Mouse (Mus musculus) midbrain, embryonic 14.5 days (tissue): Measurements from ENCODE around the gene H2-Eb2. TPM values are rescaled to one million over a fixed set of nuclear protein-coding genes. Genes with fewer than 3 reads are reported as not detected.

ENCODE experiments used
- ATAC-seq: fragments of 200-750 bp; cut with Nextera tagmentation; 2 replicates; pipeline ENCODE4 v1.8.0; 2017; ENCODE audit warnings: moderate number of reproducible peaks, moderate library complexity; ENCODE audit not compliant: low FRiP score, low TSS enrichment
- DNase-seq: peaks from one replicate; pipeline ENCODE4 v3.0.0-alpha.2; 2015
- H3K27ac ChIP-seq: fragments of 300-500 bp; sonication (generic); replicated peaks from 2 replicates; pipeline ENCODE4 v1.5.1; 2014; ENCODE audit warnings: mild to moderate bottlenecking, low read depth, low read length, moderate library complexity
- H3K27me3 ChIP-seq: fragments of 300-500 bp; sonication (generic); 2 replicates; pipeline ENCODE4 v1.6.1; 2014; ENCODE audit warnings: low read length, control low read depth, mixed read lengths; ENCODE audit not compliant: control insufficient read depth, insufficient read depth
- H3K36me3 ChIP-seq: fragments of 300-500 bp; sonication (generic); 2 replicates; pipeline ENCODE4 v1.6.1; 2014; ENCODE audit warnings: low read length, control low read depth; ENCODE audit not compliant: control insufficient read depth, insufficient read depth
- H3K4me1 ChIP-seq: fragments of 300-500 bp; sonication (generic); 2 replicates; pipeline ENCODE4 v1.6.1; 2014; ENCODE audit warnings: mild to moderate bottlenecking, antibody characterized with exemption, low read length, control low read depth; ENCODE audit not compliant: control insufficient read depth, insufficient read depth
- H3K4me2 ChIP-seq: fragments of 300-500 bp; sonication (generic); 2 replicates; pipeline ENCODE4 v1.6.1; 2014; ENCODE audit warnings: mild to moderate bottlenecking, low read length, moderate library complexity
- H3K4me3 ChIP-seq: fragments of 300-500 bp; sonication (generic); replicated peaks from 2 replicates; pipeline ENCODE4 v1.5.1; 2014; ENCODE audit warnings: low read depth, low read length
- H3K9ac ChIP-seq: fragments of 300-500 bp; sonication (generic); replicated peaks from 2 replicates; pipeline ENCODE4 v1.6.1; 2014; ENCODE audit warnings: mild to moderate bottlenecking, low read length, moderate library complexity
- H3K9me3 ChIP-seq: fragments of 300-500 bp; sonication (generic); 2 replicates; pipeline ENCODE4 v1.6.1; 2016; ENCODE audit warnings: low read length, control low read depth, mixed read lengths; ENCODE audit not compliant: control insufficient read depth
- WGBS: fragments of 180-500 bp; shearing (Covaris S2); extraction: QIAGEN DNeasy Blood & Tissue Kit; methylation state at CpG from one replicate; pipeline ENCODE4 v1.1.7; 2014; 5-methylcytosine and 5-hydroxymethylcytosine counted together
- polyA plus RNA-seq: library from polyadenylated mRNA; unstranded; fragments of >200 nt; fragmentation: Nextera tagmentation; extraction: Ambion mirVana; gene quantifications from 2 replicates; pipeline ENCODE4 v1.2.1, GENCODE M21; 2014

Gene H2-Eb2
- polyA plus RNA-seq, 1 experiment from 2014 or later: not detected

DNA sequence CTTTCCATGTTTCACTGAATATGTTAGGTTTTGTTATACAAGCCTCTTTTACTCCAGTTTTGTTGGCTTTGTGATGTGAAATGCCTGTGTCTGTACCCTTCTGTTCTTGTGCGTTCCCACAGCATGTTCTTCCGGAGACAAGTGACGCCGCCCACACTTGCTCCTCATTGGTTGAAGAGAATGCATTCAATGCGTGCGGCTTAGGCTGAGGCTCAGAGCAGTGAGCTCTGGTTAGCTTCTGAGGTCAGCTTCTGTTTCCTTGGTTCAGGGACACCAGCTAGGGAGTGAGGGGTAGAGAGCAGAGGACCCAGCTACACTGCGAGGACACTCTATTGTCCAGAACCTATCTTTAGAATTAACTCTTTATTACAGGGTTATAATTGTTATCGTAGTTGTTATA lies 33.9 kb upstream of the H2-Eb2 start:
- no peak overlapping the region for H3K27ac ChIP-seq
- no peak overlapping the region for H3K4me2 ChIP-seq
- DNase-seq: peak; percentile 96
- ATAC-seq: peak; percentile 87
- H3K4me3 ChIP-seq: no peak overlapping the region
- no peak overlapping the region for H3K9ac ChIP-seq
- no peaks in the 10 kb centered on the region for H3K27me3 ChIP-seq
- H3K9me3 ChIP-seq: no peaks in the 10 kb centered on the region
- H3K4me1 ChIP-seq: peaks cover 3% of the 10 kb centered on the region; the same call in 1 of the 2 replicates
- 12% methylated on average over 8 of the region's 8 CpGs for WGBS
- no peaks in the 10 kb centered on the region for H3K36me3 ChIP-seq

DNA sequence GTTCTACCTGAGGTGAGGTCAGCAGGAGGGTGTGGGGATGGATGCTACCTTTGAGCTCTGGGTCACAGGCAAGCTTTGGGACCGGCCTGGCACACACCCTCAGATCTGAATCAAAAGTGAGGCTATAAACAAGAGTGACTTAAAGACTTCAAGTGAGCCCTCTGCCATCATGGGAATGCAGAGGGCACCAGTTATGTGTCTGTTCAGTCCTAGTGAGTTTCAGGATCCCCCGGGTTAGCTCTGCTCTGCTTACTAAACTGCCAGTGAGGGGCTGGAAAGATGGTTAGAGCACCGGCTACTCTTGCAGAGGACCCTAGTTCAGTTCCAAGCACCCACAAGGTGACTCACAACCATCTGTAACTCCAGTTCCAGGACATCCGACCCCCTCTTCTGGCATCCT lies 32.9 kb upstream of the H2-Eb2 start:
- ATAC-seq (no peak), DNase-seq (no peak)
- no peaks in the 10 kb centered on the region for H3K9me3 ChIP-seq
- no peaks in the 10 kb centered on the region for H3K27me3 ChIP-seq
- no peak overlapping the region for H3K4me2 ChIP-seq
- 94% methylated on average over 4 of the region's 4 CpGs for WGBS
- H3K36me3 ChIP-seq: no peaks in the 10 kb centered on the region
- H3K4me1 ChIP-seq: peaks cover 5% of the 10 kb centered on the region; the same call in 1 of the 2 replicates
- H3K4me3 ChIP-seq: no peak overlapping the region
- no peak overlapping the region for H3K27ac ChIP-seq
- no peak overlapping the region for H3K9ac ChIP-seq

DNA sequence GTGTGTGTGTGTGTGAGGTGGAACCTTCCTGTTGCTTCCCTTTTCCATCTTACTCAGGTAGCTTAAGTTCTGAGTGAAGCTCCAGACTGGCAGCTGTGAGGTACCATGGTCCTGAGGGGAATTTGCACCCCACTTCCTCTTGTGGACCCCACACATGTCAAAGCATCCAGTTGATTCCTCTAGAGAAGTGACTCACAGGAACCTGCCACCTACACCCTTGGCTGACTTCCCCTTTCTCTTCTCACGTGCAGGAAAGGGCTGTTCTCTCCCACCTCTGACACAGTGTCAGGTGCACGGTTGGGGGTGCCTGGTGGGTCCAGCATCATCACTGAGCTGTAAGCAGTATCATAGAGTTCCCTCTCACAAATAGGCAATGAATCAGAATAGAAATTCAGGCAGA lies 31.9 kb upstream of the H2-Eb2 start:
- 60% methylated on average over 2 of the region's 2 CpGs for WGBS
- H3K9ac ChIP-seq: no peak overlapping the region
- H3K4me1 ChIP-seq: peaks cover 5% of the 10 kb centered on the region; the same call in 1 of the 2 replicates
- no peaks in the 10 kb centered on the region for H3K9me3 ChIP-seq
- no peaks in the 10 kb centered on the region for H3K36me3 ChIP-seq
- no peak overlapping the region for H3K4me2 ChIP-seq
- ATAC-seq (no peak), DNase-seq (no peak)
- H3K27ac ChIP-seq: no peak overlapping the region
- H3K27me3 ChIP-seq: no peaks in the 10 kb centered on the region
- H3K4me3 ChIP-seq: no peak overlapping the region

DNA sequence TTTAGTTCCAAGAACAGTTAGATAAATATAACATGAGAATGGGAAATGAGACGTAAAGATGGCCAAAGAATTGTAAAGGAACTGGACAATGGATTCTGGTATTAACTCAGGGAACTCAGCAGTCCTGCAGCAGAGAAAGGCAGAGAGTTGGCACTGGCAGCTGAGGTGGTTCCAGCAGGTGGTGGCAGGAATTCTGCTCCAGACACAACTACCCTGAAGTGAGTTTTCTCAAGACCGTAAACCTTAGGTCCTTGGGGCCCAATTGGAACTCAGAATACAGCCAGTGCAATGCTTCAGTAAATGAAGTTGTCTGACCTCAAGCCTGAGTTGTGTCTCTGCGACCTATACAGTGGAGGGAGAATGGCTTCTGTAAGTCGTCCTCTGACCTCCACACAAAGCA lies 31.2 kb upstream of the H2-Eb2 start:
- Histone ChIP-seq H3K4me3 (no peak overlapping the region), H3K27me3 (no peaks in the 10 kb centered on the region), H3K4me1 (peaks cover 5% of the 10 kb centered on the region; the same call in 1 of the 2 replicates), H3K27ac (no peak overlapping the region), H3K9ac (no peak overlapping the region), H3K9me3 (no peaks in the 10 kb centered on the region), H3K4me2 (no peak overlapping the region), H3K36me3 (no peaks in the 10 kb centered on the region)
- no peak for ATAC-seq
- WGBS: 74% methylated on average over 4 of the region's 4 CpGs
- DNase-seq: no peak

DNA sequence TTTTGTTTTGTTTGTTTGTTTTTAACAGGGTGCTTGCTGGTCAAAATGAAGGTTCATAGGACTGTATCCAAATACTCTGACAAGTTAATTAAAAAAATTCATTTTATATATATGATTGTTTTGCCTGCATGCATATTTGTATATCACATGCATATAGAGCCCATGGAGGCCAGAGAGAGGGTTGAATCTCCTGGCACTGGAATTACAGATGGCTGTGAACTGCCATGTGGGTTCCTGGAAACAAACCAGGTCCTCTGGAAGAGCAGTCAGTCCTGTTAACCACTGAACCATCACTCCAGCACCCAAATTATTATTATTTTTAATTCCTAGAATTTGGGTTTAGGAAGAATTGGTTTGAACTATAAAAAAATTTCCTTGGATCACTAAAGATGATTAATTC lies 30.2 kb upstream of the H2-Eb2 start:
- H3K4me3 ChIP-seq: no peak overlapping the region
- H3K27me3 ChIP-seq: no peaks in the 10 kb centered on the region
- ATAC-seq (no peak), DNase-seq (no peak)
- H3K9me3 ChIP-seq: no peaks in the 10 kb centered on the region
- no peak overlapping the region for H3K27ac ChIP-seq
- H3K4me1 ChIP-seq: peaks cover 5% of the 10 kb centered on the region; the same call in 1 of the 2 replicates
- no peak overlapping the region for H3K9ac ChIP-seq
- no peaks in the 10 kb centered on the region for H3K36me3 ChIP-seq
- no peak overlapping the region for H3K4me2 ChIP-seq

DNA sequence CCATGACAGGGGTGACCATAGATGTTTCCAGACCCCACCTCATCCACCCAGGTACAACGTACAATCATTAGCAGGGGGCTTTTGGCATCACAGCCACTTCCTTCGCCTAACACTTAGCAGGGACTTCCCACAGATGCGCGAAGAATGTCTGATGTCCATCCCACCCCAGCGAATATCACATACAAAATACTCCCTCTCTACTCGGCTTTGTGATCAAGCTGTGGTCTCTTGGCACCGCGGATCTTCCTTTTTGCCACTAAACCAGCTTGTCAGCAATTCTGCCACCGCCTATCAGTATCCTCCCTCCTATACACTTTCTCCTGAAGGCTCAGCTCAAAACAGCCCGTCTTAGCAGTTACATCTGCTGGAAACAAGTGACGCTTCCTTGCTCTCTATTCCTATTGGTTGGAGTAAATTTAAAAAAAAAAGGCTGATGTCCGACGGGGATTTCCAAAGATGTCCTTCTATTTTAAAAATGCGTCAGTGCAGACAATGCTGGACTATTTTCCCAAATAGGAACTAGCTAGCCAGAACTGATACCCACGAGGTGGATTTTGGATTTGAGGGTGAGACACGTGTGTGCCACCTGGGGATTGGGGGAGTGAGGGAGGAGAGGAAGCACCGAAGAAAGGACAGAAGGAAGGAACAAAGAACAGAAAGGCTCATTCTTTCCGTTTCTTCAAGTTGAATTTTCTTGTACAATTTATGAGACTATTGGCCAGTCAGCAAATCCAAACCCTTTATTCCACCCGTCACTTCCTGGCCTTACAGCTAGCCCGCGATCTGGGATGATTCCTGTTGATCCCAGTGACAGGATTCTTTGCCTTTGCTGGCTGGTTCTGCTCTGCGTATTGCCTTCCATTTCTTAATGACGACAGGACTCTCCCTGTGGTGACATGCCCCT lies 29.3 kb upstream of the H2-Eb2 start:
- WGBS: 20% methylated on average over 23 of the region's 23 CpGs
- peak overlapping the region; percentile 72 for H3K27ac ChIP-seq

DNA sequence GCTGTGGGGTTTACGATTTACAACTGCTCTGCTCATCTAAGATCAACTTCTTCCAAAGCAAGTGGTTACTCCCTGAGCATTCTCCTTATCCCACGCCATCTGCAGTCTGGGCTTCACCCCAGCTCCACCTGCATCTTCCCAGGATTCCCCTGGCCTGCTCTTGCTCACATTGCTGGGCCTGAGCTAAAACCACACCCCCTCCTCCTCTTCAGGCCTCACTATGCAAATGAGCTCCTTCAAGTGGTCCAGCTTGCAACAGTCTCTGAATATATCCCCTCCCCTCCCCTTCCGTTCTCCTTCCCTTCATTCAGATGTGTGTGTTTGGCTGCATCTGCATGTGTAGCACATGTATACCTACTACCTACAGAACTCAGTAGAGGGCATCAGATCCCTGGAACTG lies 26.1 kb upstream of the H2-Eb2 start:
- Histone ChIP-seq H3K4me2 (no peak overlapping the region), H3K9me3 (no peaks in the 10 kb centered on the region), H3K9ac (no peak overlapping the region), H3K27me3 (no peaks in the 10 kb centered on the region), H3K27ac (no peak overlapping the region), H3K4me1 (peaks cover 5% of the 10 kb centered on the region; the same call in 1 of the 2 replicates), H3K36me3 (no peaks in the 10 kb centered on the region), H3K4me3 (no peak overlapping the region)
- ATAC-seq (no peak), DNase-seq (no peak)
- 54% methylated on average over 3 of the region's 3 CpGs for WGBS

More for the DNA sequence above, 29.3 kb upstream of the H2-Eb2 start:
- Histone ChIP-seq H3K9ac (peak overlapping the region; percentile 54), H3K36me3 (no peaks in the 10 kb centered on the region), H3K4me3 (peak overlapping the region; percentile 37), H3K9me3 (no peaks in the 10 kb centered on the region), H3K4me1 (peaks cover 5% of the 10 kb centered on the region; the same call in 1 of the 2 replicates), H3K27me3 (no peaks in the 10 kb centered on the region), H3K4me2 (peak overlapping the region; percentile 57)
- DNase-seq (peak; percentile 94), ATAC-seq (peak; percentile 83)

DNA sequence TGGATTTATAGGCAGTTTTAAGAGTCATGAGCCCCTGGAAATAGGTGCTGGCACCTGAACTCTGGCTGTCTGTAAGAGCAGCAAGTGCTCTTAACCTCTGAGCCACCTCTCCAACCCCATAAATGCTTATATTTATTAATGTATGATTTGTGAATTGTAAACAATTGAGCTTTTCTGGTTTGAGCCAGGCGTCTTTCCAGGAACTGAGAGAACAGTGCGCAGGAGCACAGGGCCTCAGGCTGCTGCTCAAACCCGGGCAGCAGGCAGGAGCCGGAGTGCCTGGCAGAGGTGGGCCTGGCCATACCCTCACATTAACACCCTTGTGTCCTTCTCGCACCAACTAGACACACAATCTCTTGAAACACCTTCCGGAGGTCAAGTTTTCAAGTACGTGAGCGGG lies 25.4 kb upstream of the H2-Eb2 start:
- 94% methylated on average over 8 of the region's 8 CpGs for WGBS
- H3K4me1 ChIP-seq: peaks cover 5% of the 10 kb centered on the region; the same call in 1 of the 2 replicates
- H3K9ac ChIP-seq: no peak overlapping the region
- ATAC-seq (no peak), DNase-seq (no peak)
- H3K36me3 ChIP-seq: no peaks in the 10 kb centered on the region
- H3K4me3 ChIP-seq: no peak overlapping the region
- no peaks in the 10 kb centered on the region for H3K9me3 ChIP-seq
- no peak overlapping the region for H3K4me2 ChIP-seq
- H3K27me3 ChIP-seq: no peaks in the 10 kb centered on the region
- H3K27ac ChIP-seq: no peak overlapping the region
